Mouse (Mus musculus): ENCODE data around the gene Galnt3. TPM values are rescaled to one million over a fixed set of nuclear protein-coding genes. Genes with fewer than 3 reads are reported as not detected.

Gene Galnt3
- under 1 TPM in 1 of 2 experiments, not detected in 1; 0.36 TPM for total RNA-seq (2021)
- long read RNA-seq, experiment 1, partial matches to known transcripts, result 0 of 1 reads
- long read RNA-seq, experiment 1, other reads (novel, unspliced or antisense), result 1 of 1 reads
- long read RNA-seq, experiment 2, result 0 reads

DNA sequence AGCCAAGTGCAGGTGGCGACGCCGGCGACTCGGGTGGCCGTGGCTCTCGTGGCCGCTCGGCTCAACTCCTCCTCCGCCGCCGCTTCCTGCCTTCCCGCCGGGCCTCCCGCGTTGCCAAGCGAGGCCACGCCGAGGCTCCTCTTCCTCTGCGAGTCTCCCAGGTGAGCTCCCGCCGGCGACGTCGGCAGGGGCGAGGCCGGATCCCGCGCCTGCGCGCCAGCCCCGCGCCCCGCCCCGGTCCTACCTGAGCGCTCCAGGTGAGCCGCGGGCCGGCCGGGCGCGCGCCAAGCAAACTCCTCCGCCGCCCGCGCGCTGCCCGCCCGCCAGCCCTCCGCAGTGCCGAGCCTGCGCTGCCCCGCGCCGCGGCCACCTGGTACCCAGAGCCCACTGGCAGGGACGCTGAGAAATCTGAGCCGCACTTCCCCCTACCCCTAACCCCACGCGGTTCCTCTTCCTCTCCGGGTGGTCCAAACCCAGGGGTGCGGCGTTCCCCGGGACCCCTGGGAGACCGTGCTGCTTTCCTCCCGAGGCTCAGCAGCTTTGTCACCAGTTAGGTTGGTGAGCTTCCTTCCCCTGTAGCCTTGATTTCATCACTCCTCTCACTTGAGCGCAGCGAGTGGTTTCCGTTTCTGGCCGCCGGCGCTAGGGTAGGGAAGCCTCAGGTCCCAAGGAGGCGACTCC lies at the start of gene Galnt3:
TSS of gene Galnt3 (minus strand) at position 404 of the 681 bp plus-strand sequence.
- no peak for DNase-seq (ENCODE audit: low spot score)

DNA sequence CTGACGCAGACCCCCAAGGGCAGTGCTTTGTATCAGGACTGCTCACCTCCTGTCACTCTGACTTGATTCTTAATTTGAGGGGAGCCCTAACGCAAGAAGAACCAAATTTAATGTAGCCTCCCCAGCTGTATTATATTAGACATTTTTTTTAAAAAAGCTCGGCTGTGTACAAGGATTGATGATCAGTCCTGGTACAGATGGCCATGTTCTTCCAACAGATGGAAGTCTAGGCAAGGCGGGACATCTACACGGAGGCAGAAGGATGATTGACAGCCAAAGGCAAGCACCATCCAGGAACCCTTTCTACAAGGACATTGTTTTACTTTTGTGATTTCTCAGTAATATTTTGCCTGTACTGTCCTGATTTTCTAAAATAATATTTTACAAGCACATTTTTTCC lies 48.3 kb upstream of the Galnt3 start:
- DNase-seq (ENCODE audit: low spot score), result no peak

DNA sequence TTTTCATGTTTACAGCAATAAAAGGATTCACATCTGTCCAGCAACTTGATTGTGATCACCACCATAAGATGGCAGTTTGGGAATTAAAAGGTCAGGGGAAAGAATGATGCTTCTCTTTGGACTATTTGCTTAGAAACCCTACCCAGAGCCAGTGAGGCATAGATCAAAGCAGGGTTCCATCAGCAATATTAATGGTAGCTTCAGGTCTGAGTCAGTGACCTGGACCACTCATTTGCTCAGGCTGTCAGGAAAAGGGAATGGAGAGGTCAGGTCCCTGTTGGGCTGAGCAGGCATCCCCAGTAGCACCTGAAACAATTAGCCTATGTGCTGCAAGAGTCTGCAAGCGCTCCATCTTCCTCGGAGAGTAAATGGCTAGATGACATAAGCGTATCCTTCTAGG lies 46.8 kb upstream of the Galnt3 start:
- no peak for DNase-seq (ENCODE audit: low spot score)

DNA sequence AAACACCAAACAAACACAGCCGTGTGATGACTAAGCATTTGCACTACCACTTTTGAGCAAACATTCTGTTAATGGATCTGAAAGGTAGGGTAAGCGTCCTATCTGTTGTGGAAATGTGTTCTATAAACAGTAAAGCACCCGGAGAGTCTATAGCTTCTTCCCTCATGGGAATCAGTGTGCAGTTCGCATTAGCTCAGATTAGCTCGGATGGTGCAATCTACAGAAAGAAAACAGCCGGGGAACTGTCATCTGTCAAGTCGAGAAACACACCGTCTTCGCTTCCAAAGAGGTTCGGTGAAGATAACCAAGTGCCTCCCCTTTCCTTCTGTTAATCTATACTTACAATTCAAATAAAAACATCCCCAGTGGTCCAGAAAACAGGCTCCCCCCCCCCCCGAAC lies 45.9 kb upstream of the Galnt3 start:
- DNase-seq (ENCODE audit: low spot score), result no peak

DNA sequence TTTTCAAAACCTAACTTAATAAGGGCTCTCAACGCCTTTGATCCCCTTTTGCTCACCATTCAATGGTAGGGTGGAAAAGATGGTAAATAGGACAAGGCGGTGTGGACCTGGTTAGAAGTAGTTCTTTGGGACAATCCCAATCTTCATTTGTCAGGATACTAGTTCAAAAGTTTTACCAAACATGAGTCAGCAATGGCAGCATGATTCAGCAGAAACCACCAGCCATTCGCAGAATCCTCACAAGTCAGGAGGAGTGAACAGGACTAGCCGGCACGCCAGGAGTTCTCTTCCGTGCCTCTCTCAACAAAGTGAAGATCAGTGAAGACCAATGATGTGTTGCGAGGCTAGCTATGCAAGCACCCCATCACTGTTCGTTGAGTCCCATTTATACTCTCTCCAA lies 40.2 kb upstream of the Galnt3 start:
- no peak for DNase-seq (ENCODE audit: low spot score)

DNA sequence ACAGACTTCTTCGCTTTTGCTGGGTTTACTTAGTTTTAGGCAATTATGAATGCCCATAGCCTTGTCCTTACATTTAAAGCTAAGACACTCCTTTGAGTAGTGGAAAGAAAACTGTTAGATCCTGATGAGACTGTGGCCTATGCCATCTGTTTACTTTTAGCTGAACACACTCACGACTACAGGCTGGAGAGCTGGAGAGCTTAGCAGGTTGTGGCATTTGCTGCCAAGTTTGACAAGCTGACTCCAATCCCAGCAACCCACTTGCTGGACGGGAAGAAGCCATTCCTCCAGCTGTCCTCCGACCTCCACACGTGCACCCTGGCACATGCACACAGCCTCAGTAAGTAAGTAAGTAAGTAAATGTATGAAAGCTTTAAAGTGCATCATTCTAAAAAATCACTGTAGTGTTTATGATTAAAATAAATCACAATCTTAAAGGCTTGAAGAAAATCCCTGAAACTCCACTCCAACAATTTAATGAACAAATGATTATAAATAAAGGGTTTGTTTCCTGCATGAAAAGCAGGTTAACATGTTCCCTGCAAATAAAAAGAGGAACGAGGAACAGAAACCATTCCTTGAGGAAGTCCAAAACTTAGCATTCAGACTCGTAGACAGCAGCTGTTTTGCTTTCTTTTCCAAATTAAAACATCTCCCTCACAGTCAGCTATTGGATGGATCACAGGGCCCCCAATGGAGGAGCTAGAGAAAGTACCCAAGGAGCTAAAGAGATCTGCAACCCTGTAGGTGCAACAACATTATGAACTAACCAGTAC lies 33.5 kb upstream of the Galnt3 start:
- no peak for DNase-seq (ENCODE audit: low spot score)

DNA sequence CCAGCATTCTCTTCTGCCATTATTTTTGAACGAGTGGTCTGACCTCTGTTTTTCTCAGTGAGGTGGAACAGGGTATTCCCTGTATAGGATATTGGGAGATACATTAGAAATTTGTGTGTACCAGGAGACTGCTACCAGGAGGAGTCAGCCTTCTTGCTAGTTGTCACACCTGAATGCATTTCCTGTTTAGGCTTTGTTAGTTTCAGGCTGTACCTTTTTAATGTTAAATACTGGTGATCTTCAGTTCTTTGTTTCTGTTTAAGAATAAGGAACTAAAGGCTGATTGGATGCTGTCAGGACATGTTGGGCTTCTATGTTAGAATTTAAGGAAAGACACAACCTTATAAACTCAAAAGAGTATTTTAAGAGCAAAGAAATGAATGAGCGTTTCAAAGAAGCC lies 26.6 kb upstream of the Galnt3 start:
- DNase-seq (ENCODE audit: low spot score), result no peak

DNA sequence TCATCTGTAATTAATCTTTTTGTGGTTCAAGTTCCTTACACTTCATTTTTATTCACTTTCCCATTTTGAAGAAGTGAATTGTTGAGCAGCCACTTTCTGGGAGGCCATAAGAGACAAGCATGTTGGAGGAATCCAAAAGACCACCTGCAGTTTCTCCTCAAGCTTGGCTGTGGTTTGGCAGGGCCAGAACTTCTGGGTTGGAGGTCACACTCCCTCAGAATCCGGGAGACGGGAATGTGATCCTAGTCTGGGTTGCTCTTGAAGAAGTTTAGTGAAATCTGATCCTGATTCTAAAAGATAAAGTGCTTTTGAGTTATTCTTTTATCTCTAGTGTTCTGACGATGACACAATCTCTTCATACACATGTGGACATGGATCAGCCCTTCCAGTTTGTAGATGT lies 25.7 kb upstream of the Galnt3 start:
- DNase-seq (ENCODE audit: low spot score), result no peak

DNA sequence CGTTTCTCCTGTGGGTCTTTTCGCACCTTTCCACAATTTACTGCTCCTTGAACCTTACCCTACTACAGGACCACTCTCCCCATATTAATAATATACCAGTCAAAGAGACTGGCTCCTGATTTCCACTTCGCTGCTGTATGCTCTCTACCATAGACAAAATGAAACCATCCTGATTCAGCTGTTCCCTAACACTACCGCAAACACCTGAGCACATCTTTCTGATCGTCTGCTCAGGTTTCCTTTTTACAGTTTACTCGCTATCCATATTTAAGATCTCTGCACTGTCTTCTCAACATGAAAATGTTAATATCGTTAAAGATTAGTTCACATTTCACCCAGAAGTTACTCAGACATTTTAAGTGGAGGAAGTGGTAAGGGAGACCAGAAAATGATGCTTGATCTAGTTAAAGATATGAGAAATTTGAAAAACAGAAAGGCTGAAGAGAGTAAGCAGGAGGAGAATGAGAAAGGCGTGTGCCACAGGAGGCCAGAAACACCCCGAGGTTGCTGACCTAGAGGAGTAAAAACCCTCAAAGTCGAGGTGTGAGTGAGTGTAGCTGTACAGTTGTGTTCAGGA lies 23.9 kb upstream of the Galnt3 start:
- DNase-seq (ENCODE audit: low spot score), result no peak

DNA sequence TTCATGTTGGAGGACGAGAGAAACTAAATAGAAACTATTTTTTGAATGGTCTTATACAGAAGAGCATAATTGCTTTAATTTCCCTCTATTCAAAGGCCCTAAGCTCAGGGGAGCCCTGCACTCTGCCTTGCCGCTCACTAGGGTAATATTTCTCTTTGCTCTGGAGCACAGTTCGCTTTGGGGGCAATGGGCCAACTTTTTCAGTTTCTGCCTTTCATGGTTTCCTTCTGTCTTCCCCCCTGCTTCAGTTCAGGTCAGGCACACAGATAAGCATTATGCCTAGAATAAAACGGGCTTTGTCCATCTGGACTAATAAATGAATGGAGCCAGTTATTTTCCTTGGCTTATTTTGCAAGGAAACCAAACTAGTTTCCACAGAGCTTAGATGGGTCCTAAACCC lies 21.7 kb upstream of the Galnt3 start:
- DNase-seq (ENCODE audit: low spot score), result no peak

DNA sequence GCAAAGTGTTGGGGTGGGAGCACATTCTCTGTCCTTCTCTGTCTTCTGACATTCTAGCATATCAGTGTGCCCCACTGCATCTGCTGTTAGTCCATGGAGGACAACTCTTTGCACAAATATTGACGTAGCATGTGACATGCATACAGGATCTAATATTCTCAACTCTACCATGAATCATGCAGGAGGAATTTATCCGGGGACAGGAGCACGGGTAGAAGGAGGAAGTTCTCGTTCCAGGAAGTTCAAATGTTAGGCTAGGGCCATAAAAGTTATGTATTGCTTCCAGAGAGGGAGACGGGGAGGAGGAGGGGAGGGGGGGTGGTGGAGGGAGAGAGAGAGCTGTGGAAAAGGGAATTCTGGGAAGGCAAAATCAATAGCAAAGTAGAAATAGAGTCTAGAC lies 20.0 kb upstream of the Galnt3 start:
- no peak for DNase-seq (ENCODE audit: low spot score)

DNA sequence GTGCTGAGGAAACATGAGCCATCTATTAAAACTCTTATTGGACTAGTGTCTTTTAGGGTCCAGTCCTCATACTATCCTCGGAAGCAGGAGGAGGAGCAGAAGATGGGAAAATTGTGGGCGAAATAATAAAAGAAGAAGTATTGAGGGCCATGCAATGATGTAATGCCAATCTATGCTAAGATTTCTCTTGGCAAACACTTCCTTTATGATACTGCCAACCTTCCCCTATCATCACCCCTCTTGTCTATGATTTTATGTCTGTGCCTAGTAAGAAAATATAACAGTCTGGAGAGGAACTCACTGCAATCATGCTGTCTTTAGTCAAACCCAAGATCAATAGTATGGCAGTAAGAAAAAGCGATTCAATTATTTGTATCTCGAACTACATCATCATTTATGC lies 18.5 kb upstream of the Galnt3 start:
- no peak for DNase-seq (ENCODE audit: low spot score)

DNA sequence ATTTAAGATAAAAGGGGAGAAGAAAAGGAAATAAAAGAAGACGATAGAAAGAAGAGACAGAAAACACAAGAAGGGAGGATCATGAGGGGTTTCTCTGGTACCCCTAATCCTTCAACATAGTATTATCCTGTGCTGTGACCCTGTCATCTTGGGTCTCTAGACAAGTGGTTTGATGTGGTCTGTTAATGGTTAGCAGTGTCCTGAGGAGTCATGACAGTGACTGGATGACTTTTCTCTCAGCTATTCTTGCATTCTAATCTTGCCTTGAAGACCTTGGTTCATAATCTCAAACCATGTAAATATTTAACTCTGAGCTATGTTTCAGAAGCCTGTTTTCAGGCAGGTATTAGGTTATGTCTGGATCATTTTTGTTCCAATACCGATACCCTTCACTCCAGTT lies 17.9 kb upstream of the Galnt3 start:
- no peak for DNase-seq (ENCODE audit: low spot score)

DNA sequence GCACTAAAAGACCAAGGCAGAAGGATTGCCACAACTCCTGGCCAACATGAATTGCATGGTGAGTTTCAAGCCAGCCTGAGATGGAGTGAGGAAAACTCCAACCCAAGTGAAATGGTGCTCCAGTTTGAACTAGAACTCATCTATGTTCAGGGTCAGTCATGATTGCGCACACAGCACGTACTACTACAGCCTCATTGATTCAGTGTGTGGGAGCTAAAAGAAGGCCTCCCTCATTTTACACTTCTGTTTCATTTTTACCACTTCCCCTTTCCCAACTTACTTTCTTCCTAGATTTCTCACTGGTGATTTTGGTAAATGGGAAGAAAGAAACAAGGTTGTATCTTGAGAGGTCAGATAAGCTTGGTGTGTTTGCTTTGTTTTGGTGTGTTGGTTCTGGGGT lies 17.5 kb upstream of the Galnt3 start:
- no peak for DNase-seq (ENCODE audit: low spot score)

DNA sequence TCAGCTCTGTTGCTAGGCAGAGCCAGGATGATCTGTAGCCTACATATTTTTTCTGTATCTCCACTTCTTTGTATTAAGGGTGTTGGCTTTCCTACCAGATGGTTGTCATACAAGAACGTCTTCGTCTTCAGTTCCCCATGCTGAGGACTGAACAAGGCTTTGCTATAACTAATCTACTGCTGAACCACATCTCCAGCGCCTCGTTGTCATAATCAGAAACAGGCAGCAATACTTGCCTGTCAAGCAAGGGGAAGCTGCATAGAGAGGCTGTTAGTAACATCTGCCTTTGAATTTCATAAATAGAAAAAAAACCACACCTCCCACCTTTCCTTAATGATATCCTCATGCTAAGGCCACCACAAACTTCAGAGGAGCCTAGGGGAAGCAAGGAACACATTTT lies 15.5 kb upstream of the Galnt3 start:
- DNase-seq (ENCODE audit: low spot score), result no peak

DNA sequence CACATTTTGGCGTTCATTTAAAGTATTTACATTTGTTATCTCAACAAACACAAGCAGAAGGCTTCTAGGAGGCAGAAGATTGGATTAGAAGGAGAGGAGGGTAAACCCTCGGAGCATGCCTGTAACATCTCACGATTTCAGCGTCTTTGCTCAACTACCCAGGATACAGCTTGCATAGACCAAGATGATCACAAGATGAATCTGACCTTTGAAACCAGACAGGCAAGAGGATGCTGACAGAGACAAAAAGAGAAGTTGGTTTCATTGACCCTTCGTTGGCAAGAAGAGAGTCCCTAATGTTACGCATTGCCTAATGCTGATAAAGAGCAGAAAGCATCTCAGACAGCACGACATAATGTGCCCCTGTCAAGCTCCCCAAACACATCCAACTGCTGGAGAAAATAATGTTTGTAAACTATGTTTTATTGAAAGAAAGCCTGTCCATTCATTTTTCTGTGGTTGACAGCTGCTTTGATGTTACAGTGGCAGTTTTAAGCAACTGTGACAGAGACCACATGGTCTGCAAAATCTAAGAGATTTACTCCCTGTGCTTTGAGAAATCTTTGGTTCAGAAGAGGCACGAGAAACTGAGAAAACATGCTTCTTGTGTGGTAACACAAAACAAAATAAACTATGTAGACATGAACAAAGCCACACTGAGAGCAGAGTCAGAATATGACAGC lies 7.2 kb upstream of the Galnt3 start:
- no peak for DNase-seq (ENCODE audit: low spot score)

DNA sequence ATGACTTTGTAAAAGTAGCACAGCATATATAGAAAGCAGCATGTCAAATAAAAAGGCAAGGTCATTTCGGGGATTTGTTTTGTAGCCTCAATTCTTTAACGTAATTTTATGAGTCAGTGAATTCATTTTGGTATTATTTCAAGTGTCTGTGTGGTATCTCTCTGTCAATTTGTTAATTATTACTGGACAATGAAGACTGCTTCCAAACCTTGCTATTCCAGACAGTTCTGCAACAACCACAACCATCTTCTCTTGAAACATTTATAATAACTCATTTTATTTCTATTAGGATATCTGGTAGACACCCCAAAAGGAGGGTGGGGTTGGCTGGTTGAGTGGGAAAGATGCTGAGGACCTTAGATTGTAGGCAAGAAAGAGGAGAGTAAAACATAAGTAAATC lies 4.1 kb upstream of the Galnt3 start:
- no peak for DNase-seq (ENCODE audit: low spot score)

DNA sequence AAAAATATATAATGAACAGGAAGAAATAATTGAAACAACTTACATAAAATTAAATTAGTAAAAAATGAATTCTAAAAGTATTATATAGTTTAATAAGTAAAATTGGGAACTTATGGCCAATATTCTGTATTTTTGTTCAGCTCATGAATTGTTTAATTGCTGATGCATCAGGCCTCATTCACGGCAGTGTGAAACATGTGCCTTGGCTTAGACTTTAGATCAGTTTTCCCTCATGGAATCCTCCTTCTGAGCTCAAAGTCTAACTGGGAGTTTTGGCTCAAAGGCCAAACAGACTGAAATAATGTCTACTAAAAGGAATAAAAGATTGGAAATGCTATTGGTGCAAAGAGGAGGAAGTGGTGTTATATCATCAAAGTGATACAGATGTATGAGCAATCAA lies 2.7 kb upstream of the Galnt3 start:
- DNase-seq (ENCODE audit: low spot score), result no peak

DNA sequence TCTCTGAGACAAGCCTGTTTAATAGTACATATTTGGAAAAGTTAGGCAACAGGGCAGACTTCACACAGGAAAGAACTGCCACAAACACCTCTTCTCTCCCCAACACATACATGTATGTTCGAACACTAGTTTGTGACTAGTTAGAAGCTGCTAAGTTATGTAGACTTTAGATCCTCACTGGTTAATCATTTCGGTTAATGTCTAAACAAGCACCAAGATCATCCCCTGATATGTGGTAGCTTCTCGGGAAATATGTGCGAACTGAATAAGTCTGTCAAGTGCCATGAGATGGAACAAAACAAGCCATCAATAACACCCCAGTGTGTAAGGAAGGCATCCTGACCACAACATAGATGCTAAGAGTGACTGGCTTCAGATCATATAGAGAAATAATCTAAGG lies 2.1 kb upstream of the Galnt3 start:
- no peak for DNase-seq (ENCODE audit: low spot score)

DNA sequence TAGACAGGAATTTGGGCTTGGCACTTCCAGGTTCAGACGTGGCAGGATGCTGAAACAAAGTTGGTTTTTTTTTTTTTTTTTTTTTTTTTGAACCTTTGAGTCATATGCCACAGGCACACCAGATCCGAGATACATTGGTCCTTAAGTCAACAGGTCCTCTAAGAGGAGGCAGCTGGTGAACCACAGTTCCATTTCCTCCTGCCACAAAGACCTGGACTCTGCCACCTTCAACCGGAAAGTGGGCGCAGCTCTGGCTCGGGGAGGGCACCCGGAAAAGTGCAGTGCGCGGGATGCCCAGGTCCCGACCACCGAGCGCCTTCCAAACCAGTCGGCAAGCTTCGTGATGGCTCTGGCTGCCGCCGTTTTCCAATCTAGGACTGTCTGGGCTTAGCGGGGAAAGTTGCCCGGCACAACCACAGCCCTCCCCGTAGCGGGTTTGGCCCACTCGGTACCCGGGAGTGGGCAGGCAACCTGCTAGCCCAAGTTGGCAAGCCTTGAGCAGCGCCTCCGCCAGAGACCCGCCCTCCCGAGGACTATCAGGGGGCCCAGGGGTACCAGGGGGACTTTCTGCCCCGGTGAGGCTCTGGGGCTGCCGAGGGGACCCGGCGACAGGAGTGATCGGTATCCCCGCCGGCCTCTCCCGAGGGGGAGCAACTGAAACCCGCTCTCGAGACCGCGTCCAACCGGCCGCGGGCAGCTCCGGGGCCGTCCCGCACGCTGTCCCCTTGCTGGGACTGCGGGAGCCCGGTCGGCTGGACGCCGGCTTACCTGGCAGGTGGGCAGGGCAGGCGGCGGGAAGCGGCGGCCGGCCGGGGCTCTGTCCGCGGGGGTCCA lies 821 bp downstream of the Galnt3 start:
- no peak for DNase-seq (ENCODE audit: low spot score)

DNA sequence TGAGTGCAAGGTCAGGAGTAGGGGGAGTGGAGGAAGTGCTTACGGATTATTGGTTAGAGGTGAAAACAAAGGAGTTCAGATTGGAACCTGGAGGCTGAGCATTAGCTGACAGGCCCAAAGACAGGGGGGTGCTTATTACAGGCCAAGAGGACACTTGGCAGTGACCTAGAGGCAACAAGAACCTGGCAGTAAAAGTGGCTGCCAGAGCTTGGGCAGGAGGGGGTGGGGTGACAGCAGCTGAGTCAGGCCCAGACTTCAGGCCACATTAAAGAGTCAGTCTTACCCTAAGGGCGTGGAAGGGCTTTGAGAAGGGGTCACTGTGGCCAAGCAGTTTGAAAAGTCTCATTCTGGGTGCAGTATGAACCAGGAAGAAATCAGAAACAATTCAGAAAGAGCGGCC lies 7.1 kb downstream of the Galnt3 start:
- DNase-seq (ENCODE audit: low spot score), result peak; percentile 46

Data from gastrocnemius, adult 18-20 months (tissue).